Mouse (Mus musculus) megakaryocyte progenitor cell, adult 5-6 weeks (primary cell): ENCODE data around the gene Hoxd8. TPM values are rescaled to one million over a fixed set of nuclear protein-coding genes. Genes with fewer than 3 reads are reported as not detected.
A peak's percentile ranks its signal among the peaks of the same experiment; 100 is the strongest.

Experiments used
- ATAC-seq: replicated peaks from 2 replicates; pipeline ENCODE4 v1.8.0; 2016; ENCODE audit warnings: mild to moderate bottlenecking, moderate TSS enrichment, inconsistent platforms; ENCODE audit not compliant: poor library complexity
- total RNA-seq, 2 experiments: library from RNA; stranded (forward) in 1 of 2; stranded (reverse) in 1 of 2; fragments of 157-497, 149-512 nt in 1 of 2; fragments of 200-1000 nt in 1 of 2; gene quantifications; 2 replicates each; pipeline versions ENCODE4 v1.2.3 to v1.2.4; 2015 to 2017

Hoxd8 gene
- total RNA-seq, 2 experiments from 2014 or later, result not detected

GRCm38 (mm10) chr2:74732513-74733316, 28.3 kb downstream of the Hoxd8 start:
- ATAC-seq, result no peak

GRCm38 (mm10) chr2:74733317-74733661, 28.9 kb downstream of the Hoxd8 start:
- 0 out of 2 replicates have a peak, but pooled peaks have one; percentile 23 for ATAC-seq

DNA sequence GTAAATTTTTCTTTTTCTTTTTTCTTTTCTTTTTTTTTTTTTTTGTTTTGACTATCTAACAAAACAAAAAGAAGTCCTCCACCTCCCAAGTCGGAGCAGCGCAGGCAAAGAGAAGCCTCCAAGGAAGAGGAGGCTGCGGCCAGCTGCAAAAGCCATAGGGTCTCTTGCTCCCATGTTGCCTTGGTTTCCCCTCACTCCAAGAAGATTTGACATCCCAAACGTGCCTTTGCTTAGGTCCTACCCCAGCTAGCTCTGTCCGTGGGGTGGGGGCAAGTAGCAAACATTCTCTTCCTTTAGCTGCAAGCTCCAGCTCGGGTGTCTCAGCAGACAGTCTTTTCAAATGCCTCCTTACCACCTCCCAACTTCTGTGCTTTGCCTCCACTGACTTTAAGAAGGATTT, 29.4 kb downstream of the Hoxd8 start:
- no peak for ATAC-seq

DNA sequence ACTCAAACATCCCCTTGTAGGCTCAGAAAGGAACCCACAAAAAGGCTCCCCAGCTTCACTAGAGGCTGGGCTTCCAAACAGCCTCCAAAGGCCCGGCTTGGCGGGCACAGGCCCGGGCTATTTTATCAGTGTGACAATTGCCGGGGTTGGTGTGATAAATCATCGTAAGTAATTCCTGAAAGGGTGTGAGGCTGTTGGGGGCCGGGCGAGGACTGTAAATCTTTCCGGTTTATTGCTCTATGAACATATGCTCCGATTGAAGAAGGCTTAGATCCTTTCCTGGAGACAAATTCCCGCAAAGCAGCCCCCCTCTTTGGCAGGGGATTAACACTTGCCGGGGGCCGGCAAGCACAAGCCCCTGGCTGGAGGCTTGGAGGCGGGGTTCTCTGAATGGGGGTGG, 30.0 kb downstream of the Hoxd8 start:
- no peak for ATAC-seq

DNA sequence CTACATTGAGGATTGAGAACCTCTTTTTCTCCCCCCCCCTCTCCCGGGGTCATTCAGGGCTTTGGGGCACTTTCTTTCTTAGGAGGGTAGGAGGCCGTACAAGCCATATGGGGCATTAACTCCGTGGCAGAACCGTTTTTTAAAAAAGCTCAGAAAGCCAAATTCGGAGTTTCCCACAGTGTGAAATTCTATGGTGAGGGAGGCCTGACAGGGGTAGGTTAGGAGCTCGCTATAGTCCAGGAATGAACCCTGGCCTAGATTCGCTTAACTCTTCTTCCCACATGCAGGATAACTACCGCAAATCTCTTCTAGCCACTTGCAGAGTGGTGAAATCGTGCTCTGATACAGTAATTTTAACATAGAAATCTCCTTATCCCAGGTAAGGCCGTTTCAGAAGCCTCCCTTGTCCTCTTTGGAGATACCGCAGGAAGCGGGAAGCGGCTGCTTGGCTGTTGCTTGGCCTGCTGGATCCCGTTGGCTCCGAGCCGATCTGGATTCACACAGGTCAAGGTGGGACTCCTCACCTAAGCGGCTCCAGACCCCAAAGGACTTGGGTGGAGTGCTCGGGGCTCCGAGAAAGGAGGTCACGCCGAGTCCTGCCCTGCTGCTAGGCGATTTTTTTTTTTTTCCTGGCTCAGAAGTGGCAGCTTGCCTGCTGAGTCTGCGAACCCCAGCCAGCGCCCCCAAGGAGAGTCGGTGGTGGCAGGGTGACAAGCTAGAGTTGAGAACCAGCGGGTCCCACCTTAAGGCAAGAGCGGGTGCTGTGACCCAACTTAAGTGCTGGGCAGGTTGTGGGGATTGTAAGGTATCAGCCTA, 30.8 kb downstream of the Hoxd8 start:
- ATAC-seq, result no peak

GRCm38 (mm10) chr2:74735851-74736687, 31.7 kb downstream of the Hoxd8 start:
- no peak for ATAC-seq

DNA sequence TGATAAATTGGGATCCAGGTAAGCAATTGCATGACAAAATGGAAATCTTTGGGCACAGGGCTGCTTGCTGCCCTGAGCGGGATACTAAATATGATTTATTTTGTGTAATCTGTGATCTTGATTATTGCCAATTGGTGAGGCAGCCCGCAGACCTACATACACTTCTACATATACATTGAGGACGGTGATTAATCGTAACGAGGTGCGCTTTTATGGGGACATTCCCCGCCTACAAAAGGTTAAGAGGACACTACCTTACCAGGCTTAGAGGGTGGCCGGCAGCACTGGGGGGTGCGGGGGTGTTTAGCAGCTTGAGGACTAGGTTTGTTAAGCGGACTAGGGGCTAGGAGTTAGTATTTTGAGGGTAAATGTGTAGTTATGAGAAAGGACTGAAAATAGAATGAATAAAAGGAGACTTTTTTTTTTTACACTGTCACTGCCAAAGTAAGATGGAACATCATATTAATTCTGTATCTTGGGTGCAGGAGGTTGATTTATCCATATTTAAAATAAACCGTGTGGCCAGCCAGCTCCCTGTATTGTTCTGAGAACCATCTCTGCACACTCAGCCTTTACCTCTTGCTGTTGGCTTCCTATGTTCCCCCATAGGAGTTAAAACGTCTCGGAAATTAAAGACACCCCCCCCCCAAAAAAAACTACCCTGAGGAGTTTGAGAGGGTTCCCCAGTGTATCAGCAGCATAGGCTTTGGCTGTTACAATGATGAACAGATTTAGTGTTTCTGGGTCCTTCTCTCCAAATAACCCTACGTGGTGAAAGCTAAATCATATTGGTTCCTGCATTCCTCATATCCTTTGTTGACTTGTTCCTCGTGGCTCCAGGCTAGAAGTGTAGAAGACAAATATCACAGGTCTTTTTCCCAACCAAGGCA, 32.5 kb downstream of the Hoxd8 start:
- no peak for ATAC-seq

DNA sequence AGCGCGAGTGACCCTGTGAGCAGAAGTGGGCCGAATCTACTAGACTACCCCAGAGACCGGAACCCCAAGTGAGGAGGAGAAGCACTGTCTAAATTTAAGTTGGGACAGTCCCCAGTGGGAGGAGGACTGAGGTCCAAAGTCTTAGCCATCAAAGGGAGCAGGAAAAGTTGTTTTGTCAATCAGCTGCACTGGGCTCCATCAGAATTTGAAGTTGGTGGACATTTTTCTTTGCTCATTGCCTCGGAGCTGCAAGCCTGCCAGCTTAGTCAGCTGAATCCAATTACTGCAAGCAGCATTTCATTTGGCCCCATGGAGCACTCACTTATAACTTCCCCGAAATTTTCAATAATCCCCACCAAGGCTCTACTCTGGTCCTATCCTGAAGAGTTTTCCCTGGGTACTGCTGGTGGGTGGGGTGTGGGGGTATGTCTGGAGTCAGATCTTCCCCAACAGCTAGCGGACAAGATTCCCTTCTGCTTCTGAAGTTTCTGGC, 33.2 kb downstream of the Hoxd8 start:
- ATAC-seq, result no peak

DNA sequence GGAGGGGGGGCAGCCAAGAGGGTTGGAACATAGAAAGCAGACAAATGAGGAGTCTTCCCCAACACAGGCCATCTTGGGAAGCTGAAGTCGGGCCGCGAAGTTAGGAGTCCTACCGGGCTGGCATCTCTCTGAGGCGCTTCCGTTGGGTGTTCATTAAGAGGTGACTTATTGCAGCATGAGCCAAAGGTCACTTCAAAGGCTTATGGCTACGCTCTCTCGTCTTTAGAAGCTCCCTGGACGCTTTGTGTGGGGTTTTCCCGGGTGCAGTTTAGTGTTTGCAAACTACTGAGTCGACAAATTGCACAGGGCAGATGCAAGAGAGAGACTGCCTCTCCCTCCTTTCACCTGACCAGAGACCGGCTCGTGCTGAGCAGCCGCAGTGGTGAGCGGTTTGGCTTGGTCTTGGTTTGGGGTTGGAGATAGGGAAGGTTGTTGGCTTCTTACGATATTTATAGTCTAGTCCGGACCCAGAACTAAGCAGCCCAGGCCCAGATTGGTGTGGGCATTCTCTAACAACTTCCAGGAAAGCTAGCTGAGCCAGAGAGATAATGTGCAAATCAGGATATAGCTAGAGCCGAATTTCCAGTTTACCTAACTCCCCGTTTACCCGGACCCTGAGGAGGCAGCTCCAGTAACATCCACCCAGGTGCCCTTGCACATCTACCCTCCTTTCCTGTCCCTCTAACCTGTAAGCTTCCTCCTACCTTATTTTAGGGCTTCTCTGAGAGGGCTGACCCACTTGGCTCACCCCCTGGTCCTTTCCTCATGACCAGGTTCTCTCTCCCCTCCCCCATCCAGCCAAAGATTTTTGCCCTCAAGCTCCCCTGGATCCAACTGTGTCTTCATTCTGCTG, 34.4 kb downstream of the Hoxd8 start:
- ATAC-seq, result no peak

DNA sequence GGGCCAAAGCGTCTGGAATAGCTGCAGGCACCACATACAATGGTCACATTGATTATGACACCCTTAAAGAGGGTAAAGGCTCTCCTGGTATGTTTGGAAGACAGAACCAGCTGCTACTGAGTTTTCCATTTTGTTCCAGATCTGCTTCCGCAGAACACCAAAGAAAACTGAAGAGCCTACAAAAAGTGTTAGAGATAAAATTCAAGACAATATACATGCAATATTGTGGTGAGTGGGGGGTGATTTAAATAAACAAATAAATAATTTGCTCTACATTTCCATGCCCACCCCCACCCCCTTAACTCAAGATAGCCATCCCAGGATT, 35.0 kb downstream of the Hoxd8 start:
- no peak for ATAC-seq

- ATAC-seq, result no peak
Measured at GRCm38 (mm10) chr2:74739869-74740268, 35.5 kb downstream of the Hoxd8 start.

- no peak for ATAC-seq
Measured at GRCm38 (mm10) chr2:74740311-74741091, 36.1 kb downstream of the Hoxd8 start.

DNA sequence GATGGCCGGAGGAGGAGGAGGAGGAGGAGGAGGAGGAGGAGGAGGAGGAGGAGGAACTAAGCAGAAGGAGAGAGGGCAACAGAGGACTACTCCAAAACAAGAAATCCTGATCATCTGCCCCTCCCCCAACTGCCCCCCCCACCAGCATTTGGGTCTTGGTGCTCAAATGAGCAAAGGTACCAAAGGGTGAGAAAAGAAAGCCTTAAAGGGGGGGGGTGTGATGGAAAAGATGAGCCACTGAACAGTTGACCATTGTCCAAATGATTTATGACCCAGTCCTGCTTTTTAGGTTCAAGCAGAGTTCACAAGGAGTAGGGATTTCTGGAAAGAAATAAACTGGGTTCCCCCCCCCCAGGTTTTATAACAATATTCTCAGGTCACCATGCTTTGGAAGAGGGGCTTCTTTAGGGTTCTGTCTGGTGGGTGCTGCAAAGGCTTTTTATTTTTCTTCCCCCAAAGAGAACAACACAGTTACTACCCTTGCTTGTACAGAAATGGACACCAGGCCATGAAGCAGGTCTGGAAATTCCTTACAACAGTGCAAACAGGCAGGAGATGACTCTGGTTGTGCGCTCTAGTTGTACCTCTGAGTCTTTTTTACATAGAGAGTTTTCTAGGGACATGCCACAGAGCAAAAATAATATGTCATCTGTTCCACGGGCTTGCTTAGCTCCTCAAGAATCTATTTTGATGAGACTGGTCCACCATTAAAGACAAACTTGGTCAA, 37.0 kb downstream of the Hoxd8 start:
- no peak for ATAC-seq

DNA sequence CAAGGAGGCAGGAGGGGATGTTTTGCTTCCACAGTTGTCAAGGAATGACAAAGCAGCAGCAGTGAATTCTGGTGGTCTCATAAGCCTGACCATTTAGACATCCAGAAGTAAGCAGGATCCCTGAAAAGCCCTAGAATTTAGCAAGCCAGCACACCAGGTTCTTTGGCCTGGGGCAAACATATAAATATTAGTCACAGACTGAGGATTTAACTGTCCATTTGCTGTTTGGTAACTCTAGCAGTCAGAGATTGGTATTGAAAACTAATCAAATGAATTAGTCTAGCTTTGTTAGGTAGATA, 37.5 kb downstream of the Hoxd8 start:
- ATAC-seq, result no peak

- ATAC-seq, result no peak
Measured at GRCm38 (mm10) chr2:74745540-74746297, 41.3 kb downstream of the Hoxd8 start.

- ATAC-seq, result 0 out of 2 replicates have a peak, but pooled peaks have one; percentile 29
Measured at GRCm38 (mm10) chr2:74746298-74746921, 42.0 kb downstream of the Hoxd8 start.

- ATAC-seq, result no peak
Measured at GRCm38 (mm10) chr2:74747006-74747405, 42.6 kb downstream of the Hoxd8 start.
